In the genomic region with DNA sequence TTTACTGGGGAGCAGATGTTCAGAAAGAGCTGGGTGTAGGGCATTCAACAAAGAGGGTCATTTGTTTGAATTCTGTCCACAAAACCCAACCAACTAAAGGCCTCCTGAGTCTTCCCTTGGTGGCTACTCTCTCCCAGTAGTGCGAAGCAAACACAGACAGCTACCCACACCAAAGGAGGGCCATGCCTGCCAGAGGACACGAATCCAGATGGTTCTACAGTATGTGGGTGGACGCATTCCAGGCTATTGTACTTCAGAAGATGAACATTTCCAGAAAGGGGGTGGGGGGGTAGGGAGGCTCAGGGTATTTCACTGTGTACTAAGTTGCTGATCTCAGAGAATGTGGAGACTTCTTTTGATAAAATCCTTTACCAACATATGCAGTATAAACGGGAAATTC, we compare ENCODE assay signal across 14 mouse cellular contexts.
A peak's percentile ranks its signal among the peaks of the same experiment; 100 is the strongest.
DNase-seq lines count a peak whose midpoint lies in the region; ATAC-seq lines count a peak whose summit lies in the region.
"Had no signal": no experiment of that assay in that cellular context is flagged by ENCODE, and none has a peak within 500 bp of the region (broad histone marks: within the 10 kb centered on the region; RNA-seq: fewer than 3 reads in every experiment).

No protein-coding gene starts in this region.

- no peak overlapping the region for H3K4me3 ChIP-seq in liver, embryonic 12.5 days
- H3K4me3 ChIP-seq: hindbrain, embryonic 10.5 days; left cerebral cortex, adult 2 months; liver, embryonic 13.5 days; midbrain, embryonic 10.5 days had no signal

- no peak overlapping the region for H3K4me2 ChIP-seq in liver, embryonic 12.5 days
- H3K4me2 ChIP-seq: liver, embryonic 13.5 days had no signal

- no peak overlapping the region for H3K9ac ChIP-seq in liver, embryonic 12.5 days
- H3K9ac ChIP-seq: liver, embryonic 13.5 days had no signal

- no peak overlapping the region for H3K27ac ChIP-seq in liver, embryonic 12.5 days
- H3K27ac ChIP-seq: hindbrain, embryonic 10.5 days; left cerebral cortex, adult 2 months; liver, embryonic 13.5 days; midbrain, embryonic 10.5 days had no signal

- H3K36me3 ChIP-seq in liver, embryonic 12.5 days: no peaks in the 10 kb centered on the region
- H3K36me3 ChIP-seq: hindbrain, embryonic 10.5 days; liver, embryonic 13.5 days; midbrain, embryonic 10.5 days had no signal

- DNase-seq in left cerebral cortex, adult 11 months (ENCODE audit: low spot score): peak; percentile 9
- DNase-seq in left cerebral cortex, postnatal 10 days (ENCODE audit: extremely low spot score in 1 of 2, low spot score in 2 of 2): no peak
- DNase-seq in cerebellum, postnatal 14 days: peak; percentile 26 to 48
- peak; percentile 23 to 67 for DNase-seq in left cerebral cortex, adult 9 months (ENCODE audit: low spot score in 2 of 2)
- no peak for DNase-seq in gastrocnemius, postnatal 36 days
- DNase-seq in urinary bladder, postnatal 25 days (ENCODE audit: low spot score): no peak
- DNase-seq: liver, embryonic 13.5 days; lung, postnatal 10 days had no signal

- no peaks in the 10 kb centered on the region for H3K27me3 ChIP-seq in liver, embryonic 12.5 days (replicated peaks)
- H3K27me3 ChIP-seq: liver, embryonic 13.5 days had no signal

- H3K9me3 ChIP-seq in liver, embryonic 12.5 days (replicated peaks): no peaks in the 10 kb centered on the region
- H3K9me3 ChIP-seq: hindbrain, embryonic 10.5 days; liver, embryonic 13.5 days; midbrain, embryonic 10.5 days had no signal

- ATAC-seq in liver, embryonic 12.5 days: no peak
- ATAC-seq: CD4-positive, CD25-positive, alpha-beta regulatory T cell, adult 4 months; intestine, embryonic 16.5 days had no signal

- intact Hi-C loops in left cerebral cortex, postnatal 10 days (cut with DNase I): no loop called here
- intact Hi-C loops in gastrocnemius, postnatal 36 days (cut with DNase I): no loop called here

- WGBS in liver, embryonic 12.5 days (ENCODE audit: insufficient replicate concordance): 69% methylated on average over 4 of the region's 4 CpGs

- no peaks in the 10 kb centered on the region for H3K4me1 ChIP-seq in liver, embryonic 12.5 days
- H3K4me1 ChIP-seq: liver, embryonic 13.5 days had no signal

Comparison
In these comparisons a context has a peak if more than half of its experiments do, and no peak if none do; other contexts are left out.
1. DNase-seq: peak in left cerebral cortex, adult 11 months (single experiment), cerebellum, postnatal 14 days (2 of 2) and left cerebral cortex, adult 9 months (2 of 2); none in left cerebral cortex, postnatal 10 days (0 of 2), gastrocnemius, postnatal 36 days (0 of 2) and urinary bladder, postnatal 25 days (single experiment).